Mouse (Mus musculus) stomach, embryonic 14.5 days (tissue): ENCODE measurements around the gene Siae. TPM values are rescaled to one million over a fixed set of nuclear protein-coding genes. Genes with fewer than 3 reads are reported as not detected.

Experiments used
- ATAC-seq: fragments of 200-750 bp; cut with Nextera tagmentation; 2 replicates; pipeline ENCODE4 v1.8.0; 2017; ENCODE audit warnings: low read depth, moderate TSS enrichment; ENCODE audit not compliant: insufficient number of reproducible peaks, insufficient read depth, low FRiP score
- H3K27ac ChIP-seq: fragments of 300-500 bp; sonication (generic); 2 replicates; pipeline ENCODE4 v1.5.1; 2014; ENCODE audit warnings: mild to moderate bottlenecking, low read length, moderate library complexity, mixed read lengths
- H3K27me3 ChIP-seq: fragments of 300-500 bp; sonication (generic); 2 replicates; pipeline ENCODE4 v1.6.1; 2014; ENCODE audit warnings: low read length, control low read depth, mixed read lengths; ENCODE audit not compliant: control insufficient read depth, insufficient read depth
- H3K36me3 ChIP-seq: fragments of 300-500 bp; sonication (generic); 2 replicates; pipeline ENCODE4 v1.6.1; 2014; ENCODE audit warnings: mild to moderate bottlenecking, control low read depth, low read length, moderate library complexity, mixed read lengths; ENCODE audit not compliant: control insufficient read depth, insufficient read depth
- H3K4me1 ChIP-seq: fragments of 300-500 bp; sonication (generic); 2 replicates; pipeline ENCODE4 v1.6.1; 2014; ENCODE audit warnings: low read length, control low read depth, mixed read lengths; ENCODE audit not compliant: control insufficient read depth, insufficient read depth
- H3K4me2 ChIP-seq: fragments of 300-500 bp; sonication (generic); replicated peaks from 2 replicates; pipeline ENCODE4 v1.6.1; 2014; ENCODE audit warnings: low read depth, low read length, control low read depth
- H3K4me3 ChIP-seq: fragments of 300-500 bp; sonication (generic); 2 replicates; pipeline ENCODE4 v1.5.1; 2014; ENCODE audit warnings: low read depth, low read length, control low read depth
- H3K9ac ChIP-seq: fragments of 300-500 bp; sonication (generic); replicated peaks from 2 replicates; pipeline ENCODE4 v1.6.1; 2014; ENCODE audit warnings: low read depth, mild to moderate bottlenecking, control low read depth, low read length, moderate library complexity, mixed read lengths
- H3K9me3 ChIP-seq: fragments of 300-500 bp; sonication (generic); 2 replicates; pipeline ENCODE4 v1.6.1; 2016; ENCODE audit warnings: low read depth, low read length, control low read depth; ENCODE audit not compliant: control insufficient read depth
- WGBS: fragments of 180-500 bp; shearing (Covaris S2); extraction: QIAGEN DNeasy Blood & Tissue Kit; methylation state at CpG from one replicate; pipeline ENCODE4 v1.1.7; 2014; 5-methylcytosine and 5-hydroxymethylcytosine counted together
- polyA plus RNA-seq: library from polyadenylated mRNA; unstranded; fragments of >200 nt; fragmentation: Nextera tagmentation; extraction: Ambion mirVana; gene quantifications from 2 replicates; pipeline ENCODE4 v1.2.1, GENCODE M21; 2014

Gene Siae
- polyA plus RNA-seq, 1 experiment from 2014 or later: 12.7 TPM

DNA sequence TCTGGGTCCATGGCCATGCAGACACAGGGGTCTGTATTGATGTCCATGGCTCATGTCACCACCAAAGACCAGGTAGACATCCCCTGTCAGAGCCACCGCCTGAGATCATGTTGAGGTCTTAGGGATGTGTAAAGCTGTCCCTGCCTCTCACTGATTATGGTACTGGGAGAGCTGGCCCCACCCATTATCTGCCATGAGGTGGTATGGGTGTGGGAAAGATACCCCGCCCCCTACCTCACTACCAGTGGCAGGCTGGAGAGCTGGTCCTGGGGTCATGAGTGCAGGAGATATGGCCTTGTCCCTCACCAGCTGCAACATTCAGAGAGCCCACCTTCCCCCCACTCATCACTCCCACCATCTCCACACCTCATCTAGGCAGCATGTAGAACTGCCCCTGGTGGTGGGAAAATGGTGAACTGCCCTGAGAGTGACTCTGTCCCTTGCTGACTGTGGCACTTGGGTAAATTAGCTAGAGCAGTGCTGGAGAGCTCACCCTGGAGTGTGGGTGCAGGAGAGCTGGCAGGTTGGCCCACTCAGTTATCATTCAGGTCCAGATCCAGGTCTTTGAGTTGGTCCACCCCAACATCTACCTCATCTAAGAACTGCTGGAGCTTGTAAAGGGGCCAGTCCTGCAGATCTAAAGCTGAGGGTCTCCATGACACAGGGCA lies 45.2 kb downstream of the Siae start:
- H3K27ac ChIP-seq: no peak overlapping the region
- no peak overlapping the region for H3K4me2 ChIP-seq
- H3K9me3 ChIP-seq: no peaks in the 10 kb centered on the region
- ATAC-seq: no peak
- no peaks in the 10 kb centered on the region for H3K36me3 ChIP-seq
- whole genome bisulfite sequencing: 88% methylated on average over 2 of the region's 2 CpGs
- H3K9ac ChIP-seq: no peak overlapping the region
- H3K4me1 ChIP-seq: no peaks in the 10 kb centered on the region
- H3K4me3 ChIP-seq: no peak overlapping the region
- no peaks in the 10 kb centered on the region for H3K27me3 ChIP-seq

DNA sequence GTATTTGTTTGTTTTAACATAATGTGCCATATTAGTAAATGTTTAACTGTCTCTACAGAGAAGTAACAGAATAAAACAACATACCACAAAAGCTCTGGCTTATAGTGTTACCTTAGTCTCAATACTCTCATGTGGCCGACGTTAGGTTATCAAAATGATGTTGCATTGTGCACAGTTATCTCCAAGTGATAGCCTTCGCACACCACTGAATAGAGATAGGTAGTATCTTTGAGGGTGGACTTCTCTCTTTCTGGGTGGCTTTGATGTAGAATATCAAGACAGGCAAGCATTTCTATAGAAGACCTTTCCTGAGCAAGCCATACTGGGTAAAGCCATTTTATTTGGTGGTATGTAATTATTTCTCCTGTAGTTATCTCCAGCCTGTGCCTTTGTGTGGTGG lies 49.6 kb downstream of the Siae start:
- no peak for ATAC-seq
- no peak overlapping the region for H3K4me3 ChIP-seq
- H3K27ac ChIP-seq: no peak overlapping the region
- H3K9ac ChIP-seq: no peak overlapping the region
- no peaks in the 10 kb centered on the region for H3K4me1 ChIP-seq
- H3K4me2 ChIP-seq: no peak overlapping the region
- no peaks in the 10 kb centered on the region for H3K9me3 ChIP-seq
- H3K36me3 ChIP-seq: no peaks in the 10 kb centered on the region
- WGBS: 92% methylated on average over 3 of the region's 3 CpGs
- no peaks in the 10 kb centered on the region for H3K27me3 ChIP-seq

DNA sequence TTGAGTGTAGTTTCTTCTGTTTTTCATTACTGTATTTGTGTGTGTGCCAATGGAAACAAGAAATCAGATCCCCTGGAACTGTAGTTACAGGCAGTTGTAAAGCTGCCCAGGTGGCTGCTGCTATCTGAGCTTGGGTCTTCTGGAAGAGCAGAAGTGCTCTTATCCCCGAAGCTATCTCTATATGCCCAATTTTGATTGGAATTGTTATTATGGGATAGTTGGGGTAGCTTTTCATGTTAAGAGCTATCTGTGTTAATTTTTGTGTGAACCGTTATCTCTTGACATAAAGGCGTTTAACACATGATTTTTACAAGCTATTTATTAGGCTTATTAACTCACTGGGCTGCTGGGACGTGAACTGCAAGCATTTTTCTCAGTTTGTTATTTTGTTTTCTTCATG lies 54.1 kb downstream of the Siae start:
- Histone ChIP-seq H3K9me3 (no peaks in the 10 kb centered on the region), H3K4me3 (no peak overlapping the region), H3K4me2 (no peak overlapping the region), H3K27me3 (no peaks in the 10 kb centered on the region), H3K9ac (no peak overlapping the region), H3K36me3 (no peaks in the 10 kb centered on the region), H3K27ac (no peak overlapping the region), H3K4me1 (no peaks in the 10 kb centered on the region)
- ATAC-seq: no peak
- 78% methylated on average over 4 of the region's 4 CpGs for WGBS

DNA sequence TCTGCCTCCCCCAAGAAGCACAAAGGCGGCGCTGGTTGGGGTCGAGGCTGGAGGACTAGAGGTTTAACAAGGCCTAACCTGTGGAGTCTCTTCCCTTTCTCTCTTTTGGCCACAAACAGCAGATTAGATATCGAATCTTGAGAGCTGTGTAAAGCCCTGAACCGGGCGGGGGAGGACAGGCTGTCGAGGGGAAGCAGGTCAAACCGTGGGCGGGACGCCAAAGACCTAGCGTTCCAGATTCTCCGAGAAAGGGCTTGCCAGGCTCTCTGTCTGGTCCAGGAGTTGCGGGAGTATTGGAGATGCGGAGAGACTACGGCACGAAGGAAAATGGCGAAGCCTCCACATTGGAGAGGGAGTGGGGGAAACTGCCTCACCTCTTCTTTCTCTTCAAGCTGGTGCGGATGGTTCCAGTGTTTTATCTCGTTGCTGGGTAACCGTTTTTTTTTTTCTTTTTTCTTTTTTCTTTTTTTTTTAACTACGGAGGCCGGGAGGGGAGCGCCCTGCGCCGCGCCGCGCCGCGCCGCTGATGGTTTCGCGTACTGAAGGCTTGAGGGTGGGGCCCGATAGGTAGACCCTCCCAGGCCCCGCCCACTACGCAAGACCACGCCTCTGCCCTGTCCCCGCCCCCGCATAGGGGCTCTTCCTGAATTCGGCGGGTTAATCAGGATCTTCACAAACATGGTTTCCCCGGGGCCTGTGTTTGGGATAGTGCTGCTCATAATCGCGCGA lies 57.8 kb downstream of the Siae start, which contains the start of gene Spa17:
TSS of gene Spa17 (minus strand) at position 541 of the 729 bp plus-strand sequence.
- no peaks in the 10 kb centered on the region for H3K4me1 ChIP-seq
- H3K27me3 ChIP-seq: no peaks in the 10 kb centered on the region
- peak; percentile 97 for ATAC-seq
- WGBS: under 1% methylated on average over 45 of the region's 45 CpGs
- no peaks in the 10 kb centered on the region for H3K36me3 ChIP-seq
- H3K9me3 ChIP-seq: no peaks in the 10 kb centered on the region
- peak within 1 kb of the TSS; percentile 59 for H3K9ac ChIP-seq
- peak within 1 kb of the TSS; percentile 74 for H3K27ac ChIP-seq
- H3K4me2 ChIP-seq: peak within 1 kb of the TSS; percentile 59
- peak within 1 kb of the TSS; percentile 64 for H3K4me3 ChIP-seq

DNA sequence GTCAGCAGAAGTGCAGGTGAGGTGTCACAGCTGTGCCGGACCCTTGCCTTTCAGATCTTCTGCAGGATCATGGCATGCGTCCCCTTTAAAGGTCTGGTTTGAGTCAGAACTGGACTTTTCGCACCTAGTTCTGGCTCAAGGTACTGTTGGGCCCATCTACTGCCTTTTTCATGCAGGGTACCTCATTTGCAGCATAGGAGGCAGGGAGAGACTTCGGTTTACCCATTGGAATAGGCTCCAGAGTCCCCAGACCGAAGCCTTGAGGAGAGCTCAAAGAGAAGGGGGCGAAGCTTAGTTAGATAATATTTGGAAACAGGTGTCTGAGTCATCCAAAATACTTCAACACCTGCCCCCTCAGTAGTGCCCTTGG lies 58.4 kb downstream of the Siae start:
- 25% methylated on average over 6 of the region's 6 CpGs for WGBS
- ATAC-seq: no peak

DNA sequence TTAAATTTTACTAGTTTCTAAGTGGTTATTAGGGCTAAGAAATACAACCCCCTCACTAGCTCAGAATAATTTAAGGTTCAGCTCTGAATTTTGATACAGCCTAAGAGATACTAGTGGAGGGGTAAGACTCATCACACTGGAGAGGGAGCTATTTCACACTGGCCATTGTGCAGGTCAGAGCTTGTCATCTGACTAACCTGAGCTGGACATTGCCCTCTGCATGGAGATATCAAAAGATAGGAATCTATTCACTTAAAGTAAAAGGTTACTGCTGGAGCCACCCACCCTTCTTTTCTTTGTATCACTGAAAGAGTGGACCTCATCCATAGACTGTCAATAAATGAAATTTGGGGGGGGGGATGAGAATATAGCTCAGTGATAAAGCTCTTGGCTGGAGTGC lies 58.8 kb downstream of the Siae start:
- Histone ChIP-seq H3K9me3 (no peaks in the 10 kb centered on the region), H3K4me2 (peak overlapping the region; percentile 59; the same call in 1 of the 2 replicates), H3K27ac (no peak overlapping the region), H3K36me3 (no peaks in the 10 kb centered on the region), H3K9ac (no peak overlapping the region), H3K4me3 (peak overlapping the region; percentile 64; the same call in 1 of the 2 replicates), H3K4me1 (no peaks in the 10 kb centered on the region), H3K27me3 (no peaks in the 10 kb centered on the region)
- no peak; the same call in 1 of the 2 replicates for ATAC-seq

More for the DNA sequence above, 58.4 kb downstream of the Siae start:
- Histone ChIP-seq H3K36me3 (no peaks in the 10 kb centered on the region), H3K27ac (peak overlapping the region; percentile 64; the same call in 1 of the 2 replicates), H3K4me3 (peak overlapping the region; percentile 64), H3K27me3 (no peaks in the 10 kb centered on the region), H3K9me3 (no peaks in the 10 kb centered on the region), H3K9ac (no peak overlapping the region; the same call in 1 of the 2 replicates), H3K4me1 (no peaks in the 10 kb centered on the region), H3K4me2 (peak overlapping the region; percentile 59)

DNA sequence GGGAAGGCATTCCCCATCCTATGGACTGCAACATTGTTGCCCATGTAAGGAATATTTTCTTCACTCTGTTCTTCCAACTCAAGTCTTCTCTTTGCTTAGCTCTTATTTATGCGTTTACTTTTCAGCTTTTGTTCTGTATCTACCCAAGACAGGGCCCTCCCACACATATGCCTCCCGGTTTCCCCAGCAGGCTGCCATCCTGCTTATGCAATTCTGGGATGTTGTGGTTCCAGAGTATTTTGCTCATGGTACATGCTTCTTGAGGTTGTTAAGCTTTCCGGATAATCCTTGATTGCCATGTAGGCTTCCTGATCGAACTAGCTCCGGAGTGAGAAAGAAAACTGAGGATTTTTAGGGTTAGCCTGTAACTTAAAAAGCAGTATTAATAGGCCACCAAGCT lies 59.7 kb downstream of the Siae start:
- no peak for ATAC-seq
- Histone ChIP-seq H3K27me3 (no peaks in the 10 kb centered on the region), H3K27ac (no peak overlapping the region), H3K9ac (no peak overlapping the region), H3K4me3 (no peak overlapping the region), H3K9me3 (no peaks in the 10 kb centered on the region), H3K4me2 (no peak overlapping the region), H3K4me1 (no peaks in the 10 kb centered on the region), H3K36me3 (no peaks in the 10 kb centered on the region)
- 74% methylated on average over 5 of the region's 5 CpGs for WGBS

DNA sequence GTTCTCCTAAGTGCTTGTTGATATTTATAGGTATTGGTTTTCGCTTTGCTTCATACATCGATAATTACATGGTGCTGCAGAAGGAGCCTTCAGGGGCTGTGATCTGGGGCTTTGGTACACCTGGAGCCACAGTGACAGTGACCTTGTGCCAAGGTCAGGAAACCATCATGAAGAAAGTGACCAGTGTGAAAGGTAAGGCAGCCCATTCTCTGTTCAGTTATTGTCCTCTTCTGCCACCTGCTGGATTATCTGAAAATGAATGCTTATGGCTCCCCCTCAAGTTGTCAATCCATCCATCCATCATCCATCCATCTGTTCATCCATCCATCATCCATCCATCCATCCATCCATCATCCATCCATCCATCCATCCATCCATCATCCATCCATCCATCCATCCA lies 61.3 kb downstream of the Siae start:
- Histone ChIP-seq H3K27ac (no peak overlapping the region), H3K27me3 (no peaks in the 10 kb centered on the region), H3K36me3 (no peaks in the 10 kb centered on the region), H3K9me3 (no peaks in the 10 kb centered on the region), H3K4me1 (no peaks in the 10 kb centered on the region), H3K9ac (no peak overlapping the region), H3K4me2 (no peak overlapping the region), H3K4me3 (no peak overlapping the region)
- WGBS: 44% methylated on average over 2 of the region's 2 CpGs
- ATAC-seq: no peak
